Mouse (Mus musculus) c-Kit-positive CD71-positive TER-119-negative erythroid progenitor cells, embryonic 14.5 days (primary cell): Measurements from ENCODE around the gene Nisch.

Experiments
- DNase-seq: peaks from one replicate; pipeline ENCODE4 v3.0.0-alpha.2; 2013; ENCODE audit warnings: low read depth

The Nisch gene

DNA sequence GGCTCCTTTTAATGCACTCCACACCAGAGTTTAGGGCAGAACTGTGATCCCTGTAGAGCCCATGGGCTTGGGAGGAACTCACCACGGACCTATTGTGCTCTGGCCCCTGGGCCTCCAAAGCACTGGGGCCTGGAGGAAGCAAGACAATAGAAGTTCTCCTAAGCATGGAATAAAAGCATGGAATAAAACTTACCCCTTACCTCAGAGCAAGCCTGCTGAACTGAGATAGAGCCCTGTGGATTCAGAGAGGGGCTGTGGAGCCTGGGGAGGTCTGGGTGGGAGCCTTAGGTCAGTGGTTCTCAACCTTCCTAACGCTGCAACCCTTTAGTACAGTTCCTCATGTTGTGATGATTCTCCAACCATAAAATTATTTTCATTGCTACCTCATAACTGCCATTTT lies at the start of gene Nisch:
TSS of gene Nisch (minus strand) at position 101 of the 400 bp plus-strand sequence.
- no peak for DNase-seq

GRCm38 (mm10) chr14:31260932-31261331 lies 44.2 kb upstream of the Nisch start:
- DNase-seq: peak; percentile 27

GRCm38 (mm10) chr14:31260374-31260773 lies 43.6 kb upstream of the Nisch start:
- DNase-seq: peak; percentile 87

- DNase-seq: no peak
Observed at GRCm38 (mm10) chr14:31258476-31259050, 41.8 kb upstream of the Nisch start.

- DNase-seq: no peak
Observed at GRCm38 (mm10) chr14:31252091-31252490, 35.3 kb upstream of the Nisch start.

- DNase-seq: no peak
Observed at GRCm38 (mm10) chr14:31251626-31252025, 34.9 kb upstream of the Nisch start.

DNA sequence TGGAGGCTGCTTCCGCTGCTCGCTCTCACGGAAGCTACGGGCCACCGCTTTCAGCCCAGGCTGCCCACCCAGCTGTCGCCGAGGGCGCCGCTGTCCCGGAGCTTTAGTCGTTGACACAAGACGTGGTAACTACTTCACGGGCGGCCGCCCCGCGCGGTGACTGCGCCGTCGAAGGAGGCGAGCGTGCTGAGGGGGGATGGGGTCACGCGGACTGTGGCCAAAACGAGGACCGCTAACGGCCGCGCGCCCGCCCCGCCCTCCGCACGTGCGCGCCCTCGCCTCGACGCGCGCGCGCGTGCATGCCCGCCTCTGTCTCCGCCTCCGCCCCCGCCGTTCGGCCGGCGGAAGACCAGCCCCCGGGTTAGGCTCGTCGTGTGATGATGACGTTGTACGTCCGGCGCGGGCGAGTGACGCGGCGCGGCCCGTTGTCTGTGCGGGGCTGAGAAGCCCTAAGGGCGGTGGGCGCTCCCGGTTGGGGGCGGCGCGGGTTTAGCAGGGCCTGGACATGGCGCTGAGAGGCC lies 34.4 kb upstream of the Nisch start, which contains the start of the genes Phf7 and Bap1:
TSS of gene Phf7 (minus strand) at position 234 of the 521 bp plus-strand sequence.
TSS of gene Bap1 (plus strand) at position 367 of the 521 bp plus-strand sequence.
- peak; percentile 81 for DNase-seq

- DNase-seq: peak; percentile 54
Observed at GRCm38 (mm10) chr14:31250222-31251083, 33.7 kb upstream of the Nisch start.

- no peak for DNase-seq
Observed at GRCm38 (mm10) chr14:31248396-31248795, 31.6 kb upstream of the Nisch start.

DNA sequence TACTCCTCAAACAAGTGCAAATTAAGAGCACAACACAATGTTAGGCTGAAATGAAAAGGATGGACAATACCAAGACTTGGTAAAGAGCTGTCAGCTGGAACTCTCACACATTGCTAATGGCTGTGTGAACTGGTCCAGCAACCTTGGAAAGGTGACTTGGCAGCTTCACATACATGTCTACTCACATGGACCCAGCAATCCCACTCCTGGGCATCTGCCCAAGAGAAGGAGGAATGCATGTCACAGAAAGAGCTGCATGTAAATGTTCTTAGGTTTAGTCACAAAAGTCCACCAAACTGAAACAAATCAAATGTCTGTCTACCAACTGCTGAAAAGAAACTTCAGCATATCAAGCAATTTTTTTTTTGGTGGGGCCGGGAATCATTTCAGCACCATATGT lies 29.2 kb upstream of the Nisch start:
- no peak for DNase-seq

DNA sequence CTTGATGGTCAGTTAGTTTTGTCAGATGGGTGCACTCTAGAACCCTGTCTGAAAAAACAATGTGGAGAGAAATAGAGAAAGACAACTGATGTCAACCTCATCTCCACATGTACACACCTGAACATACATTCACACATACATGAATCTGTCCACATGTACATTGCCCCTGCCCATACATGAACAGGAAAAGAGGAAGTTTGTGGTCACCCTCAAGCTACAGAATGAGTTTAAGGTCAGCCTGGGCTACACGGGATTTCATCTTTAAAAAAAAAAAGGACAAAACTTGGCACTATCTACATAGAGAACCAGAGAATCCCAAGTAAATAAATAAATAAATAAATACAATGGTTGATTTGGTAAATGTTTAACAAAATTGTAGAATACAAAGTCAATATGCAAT lies 28.0 kb upstream of the Nisch start:
- DNase-seq: no peak

- DNase-seq: no peak
Observed at GRCm38 (mm10) chr14:31240528-31240927, 23.8 kb upstream of the Nisch start.

GRCm38 (mm10) chr14:31237101-31237882 lies 20.5 kb upstream of the Nisch start:
- DNase-seq: no peak

DNA sequence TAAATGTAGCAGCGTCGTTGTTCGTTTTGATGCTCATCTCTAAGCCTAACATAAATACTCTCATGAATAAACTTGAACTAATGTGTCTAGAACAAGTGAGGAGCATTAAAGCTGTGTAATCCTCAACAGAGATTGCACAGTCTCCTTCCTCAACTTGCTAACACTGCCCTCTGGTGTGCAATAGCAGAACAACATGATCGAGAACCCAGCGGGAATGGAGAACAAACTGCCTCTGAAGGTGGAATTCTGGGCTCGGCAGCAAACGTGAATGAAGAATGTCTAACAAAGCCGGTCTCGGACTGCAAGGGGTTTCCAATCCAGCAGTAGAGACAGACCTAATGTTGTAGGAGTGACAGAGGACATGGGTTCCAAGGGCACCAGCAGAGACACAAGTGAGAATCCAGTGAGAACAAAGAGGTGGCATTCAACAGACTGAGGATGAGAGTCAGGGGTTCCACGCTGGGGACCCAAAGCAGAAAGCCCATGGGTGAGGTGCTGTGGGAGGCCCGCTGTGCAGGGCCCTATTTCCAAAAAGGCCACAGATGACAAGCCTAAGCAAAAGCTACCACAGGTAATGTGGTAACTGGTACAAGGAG lies 17.3 kb upstream of the Nisch start:
- DNase-seq: peak; percentile 71

DNA sequence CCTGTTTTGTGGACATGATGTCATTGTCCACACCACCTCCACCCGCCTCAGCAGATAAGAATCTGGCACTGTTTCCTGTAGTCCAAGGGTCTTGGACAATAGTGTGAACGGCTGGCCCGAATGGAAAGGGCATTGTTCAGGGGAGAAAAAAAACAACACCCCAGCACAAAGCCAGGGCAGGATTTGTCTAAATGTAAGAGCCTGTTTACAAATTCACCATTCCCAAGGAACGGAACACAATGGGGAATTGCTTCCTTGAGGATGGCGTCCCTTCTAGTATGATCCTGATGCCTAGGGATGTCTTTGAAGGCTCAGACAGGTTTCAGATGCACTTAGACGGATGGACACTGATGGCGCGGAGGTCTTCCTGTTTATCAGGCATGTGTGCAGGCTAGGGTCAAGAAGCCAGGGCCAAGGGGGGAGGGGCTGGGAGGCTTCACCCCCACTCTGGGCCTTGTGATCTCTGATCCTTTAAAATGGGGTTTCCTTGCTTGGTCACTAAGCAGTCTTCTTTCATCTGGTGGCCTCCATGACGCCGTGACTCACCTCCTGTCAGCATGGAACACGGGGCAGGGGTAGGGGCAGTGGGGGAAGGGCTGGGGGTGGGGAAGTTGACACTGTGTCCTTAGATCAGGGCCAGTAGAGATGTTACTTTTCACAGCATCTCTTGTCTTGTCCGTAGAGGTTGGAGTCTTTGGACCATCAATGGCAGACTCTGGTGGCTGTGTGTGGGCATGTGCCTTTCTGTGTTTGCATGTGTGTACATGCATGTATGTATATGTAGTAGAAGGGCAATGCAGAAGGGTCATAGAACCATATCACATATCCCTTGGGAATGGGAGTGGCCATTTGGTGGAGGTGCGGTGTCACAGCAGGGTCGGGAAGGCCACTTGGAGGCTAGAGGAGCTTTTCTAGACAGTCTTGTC lies 16.6 kb upstream of the Nisch start:
- DNase-seq: no peak

GRCm38 (mm10) chr14:31232404-31233069 lies 15.8 kb upstream of the Nisch start:
- DNase-seq: no peak

DNA sequence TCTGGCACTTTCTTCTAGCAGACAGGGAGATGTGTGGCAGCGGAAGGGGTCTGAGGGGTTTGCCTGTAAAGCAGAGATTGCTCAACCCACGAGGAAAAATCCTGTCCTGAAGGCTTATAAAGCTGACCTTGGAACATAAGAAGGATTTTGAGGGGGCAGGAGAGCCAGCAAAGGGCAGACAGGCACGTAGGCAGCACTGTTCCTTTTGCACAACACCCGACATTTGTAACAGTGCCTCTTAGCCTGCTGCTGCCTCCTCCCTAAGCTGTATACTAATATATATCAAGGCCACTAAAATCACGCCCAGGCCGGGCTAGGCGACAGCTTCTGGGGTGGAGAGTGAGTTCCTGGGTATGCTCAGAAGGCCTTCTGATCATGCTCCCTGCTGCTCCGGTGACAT lies 13.7 kb upstream of the Nisch start:
- no peak for DNase-seq

DNA sequence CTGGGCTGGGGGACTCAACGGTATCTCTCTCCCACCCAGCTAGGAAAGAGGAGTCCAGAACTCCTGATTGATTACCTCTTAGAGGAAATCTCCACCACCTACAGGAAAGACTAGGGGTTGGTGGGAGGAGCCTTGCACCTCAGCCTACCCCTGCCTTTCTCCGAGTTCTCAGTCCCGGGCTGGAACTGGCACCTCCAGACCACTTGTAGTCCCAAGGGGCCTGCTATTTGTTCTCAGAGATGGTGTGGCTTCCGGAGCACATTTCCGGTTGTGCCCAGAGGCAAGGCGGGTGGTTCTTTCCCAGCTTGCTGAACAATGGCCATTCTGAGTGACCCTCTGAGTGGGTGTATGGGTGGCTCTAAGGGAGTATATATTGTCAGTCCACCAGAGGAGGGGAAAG lies 11.5 kb upstream of the Nisch start:
- no peak for DNase-seq

- no peak for DNase-seq
Observed at GRCm38 (mm10) chr14:31226978-31227377, 10.2 kb upstream of the Nisch start.

DNA sequence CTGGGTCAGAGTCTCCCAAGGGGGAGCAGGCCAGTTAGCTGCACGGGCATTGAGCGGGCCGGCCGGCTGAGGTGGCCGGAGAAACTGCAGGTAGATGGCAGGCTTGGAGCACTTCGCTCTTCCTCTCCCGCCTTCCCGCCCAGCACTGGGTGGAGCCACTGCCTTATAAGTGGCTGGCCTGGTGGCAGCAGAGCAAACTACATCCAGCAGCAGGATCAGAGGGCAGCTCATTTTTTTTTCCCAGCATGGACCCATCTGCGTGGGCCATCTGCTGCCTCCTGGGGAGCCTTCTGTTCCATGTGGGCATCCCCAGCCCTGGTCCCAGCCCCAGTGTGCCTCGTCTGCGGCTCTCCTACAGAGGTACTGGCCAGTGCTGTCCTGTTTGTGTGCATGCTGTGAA lies 920 bp upstream of the Nisch start, which contains the start of gene Sema3g:
TSS of gene Sema3g (plus strand) at position 195 of the 400 bp plus-strand sequence.
- peak; percentile 34 for DNase-seq
